Mouse (Mus musculus): ENCODE results near the gene Mcfd2. TPM values are rescaled to one million over a fixed set of nuclear protein-coding genes. Genes with fewer than 3 reads are reported as not detected.

Gene Mcfd2
- total RNA-seq, 2 experiments from 2014 or later = 44.0 to 51.0 TPM

DNA sequence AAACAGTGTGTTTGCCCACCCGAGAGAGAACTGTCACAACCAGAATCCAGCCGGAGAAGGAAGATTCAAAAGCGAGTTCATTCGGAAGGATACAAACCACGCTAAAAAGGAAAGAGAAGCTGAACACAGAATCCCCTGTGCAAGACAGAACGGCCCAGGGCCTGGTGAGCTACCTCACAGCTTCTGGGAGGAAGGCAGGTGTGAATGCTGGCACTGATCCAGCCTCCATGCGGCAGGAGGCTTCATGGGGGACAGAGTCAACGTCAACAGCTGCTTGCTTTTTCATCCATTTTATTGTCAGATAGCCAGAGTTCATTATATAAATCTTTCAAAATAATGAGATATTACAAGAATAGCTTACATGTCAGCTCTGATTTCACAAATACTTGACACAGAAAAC, 11.4 kb downstream of the Mcfd2 start:
- intact Hi-C loops (cut with DNase I) = loop anchor here (10.0 kb wide), 1 partner anchor 770 kb away; no protein-coding TSS in a partner anchor
- no peak for DNase-seq

DNA sequence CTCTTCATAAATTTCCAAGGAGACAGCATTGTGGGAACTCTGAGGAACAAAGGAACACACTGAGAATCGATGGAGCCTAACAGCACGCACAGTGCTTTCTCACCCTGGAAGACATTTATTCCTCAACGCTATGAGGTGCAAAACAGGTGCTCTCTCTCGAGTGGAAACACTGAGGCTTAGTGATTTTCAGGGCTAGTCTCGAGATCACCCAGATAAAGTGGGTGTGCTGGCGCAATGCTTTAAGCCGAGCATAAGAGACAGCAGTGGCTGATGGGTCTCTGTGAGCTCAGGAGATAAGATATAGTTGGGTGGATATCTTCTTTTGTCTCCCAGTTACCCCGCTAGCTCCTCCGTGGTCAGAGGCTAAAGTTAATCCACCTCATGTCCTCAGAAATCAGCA, 19.6 kb downstream of the Mcfd2 start:
- intact Hi-C loops (cut with DNase I) = loop anchor here (2.0 kb wide), 1 partner anchor 69 kb away; no protein-coding TSS in a partner anchor
- no peak for DNase-seq

DNA sequence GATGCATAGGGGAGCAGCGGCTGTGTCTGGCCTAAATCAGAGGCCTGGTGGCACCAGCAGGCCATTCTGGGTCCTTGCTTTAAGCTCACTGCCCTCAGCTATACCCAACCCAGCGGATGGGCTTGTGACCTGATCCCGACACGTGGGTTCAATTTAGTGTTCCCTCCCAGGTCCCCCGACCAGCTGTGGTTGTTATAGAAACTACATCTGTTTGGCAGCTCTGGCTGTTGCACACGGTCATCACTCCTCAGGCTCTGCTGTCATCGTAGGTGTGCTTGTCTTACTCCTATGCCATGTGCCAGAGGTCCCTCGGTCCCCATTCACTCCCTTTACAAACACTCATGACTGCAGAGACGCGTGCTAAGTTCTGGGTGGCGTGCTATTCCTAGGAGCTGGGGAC, 27.9 kb downstream of the Mcfd2 start:
- intact Hi-C loops (cut with DNase I) = no loop called here
- DNase-seq = no peak

DNA sequence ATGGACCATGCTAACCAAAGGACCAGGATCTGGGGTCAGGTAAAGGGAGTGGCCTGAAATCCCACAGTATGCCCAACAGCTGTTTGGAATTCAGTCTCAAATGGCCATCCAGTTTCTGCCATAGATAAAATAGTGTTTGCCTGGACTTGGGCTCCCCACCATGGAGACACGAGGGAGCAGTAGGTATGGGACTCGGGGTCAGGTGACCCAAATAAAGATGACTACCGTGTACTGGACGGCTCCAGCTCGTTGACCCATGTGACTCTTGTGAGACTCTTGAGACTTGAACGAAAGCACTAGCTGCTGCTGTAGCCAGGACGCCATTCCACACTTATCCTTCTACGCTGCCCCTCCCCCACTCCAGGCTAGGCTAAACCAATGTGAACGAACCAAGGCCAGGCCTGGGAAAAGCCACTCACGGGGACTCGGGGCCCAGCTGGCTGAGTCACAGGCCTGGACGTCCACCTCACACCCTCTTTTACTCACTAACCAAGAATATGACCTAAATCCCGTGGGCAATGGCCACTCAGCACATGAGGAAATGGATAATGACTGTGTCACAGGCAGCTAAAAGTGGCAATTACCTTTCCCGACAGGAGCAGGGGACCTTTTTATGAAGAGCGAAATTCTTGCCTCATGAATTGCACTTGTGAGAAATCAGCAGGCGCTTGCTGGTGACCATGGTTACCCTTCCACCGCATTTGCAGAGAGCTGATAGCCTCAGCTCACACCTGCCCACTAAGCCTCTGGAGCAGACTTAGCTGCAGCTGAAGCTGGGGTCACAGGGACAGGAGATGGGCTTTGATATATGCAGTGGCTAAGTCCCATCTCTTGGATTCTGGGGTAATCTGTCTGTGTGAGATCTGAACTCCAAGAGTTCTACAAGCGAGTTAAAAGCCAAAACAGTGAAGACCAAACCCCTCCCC, 28.7 kb downstream of the Mcfd2 start:
- DNase-seq = no peak
- intact Hi-C loops (cut with DNase I) = no loop called here

DNA sequence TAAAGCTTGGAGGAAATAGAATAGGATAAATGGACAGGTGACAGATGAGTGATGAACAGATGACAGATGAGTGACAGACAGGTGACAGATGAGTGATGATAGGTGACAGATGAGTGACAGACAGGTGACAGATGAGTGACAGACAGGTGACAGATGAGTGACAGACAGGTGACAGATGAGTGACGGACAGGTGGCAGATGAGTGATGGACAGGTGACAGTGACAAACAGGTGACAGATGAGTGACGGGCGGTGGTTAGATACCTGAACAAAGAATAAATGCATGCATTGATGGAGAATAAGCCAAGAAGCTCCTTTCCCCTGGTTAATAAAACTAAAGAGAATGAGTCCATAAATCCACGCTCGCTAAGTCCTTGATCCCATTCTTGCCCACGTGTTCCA, 30.7 kb downstream of the Mcfd2 start:
- DNase-seq = no peak
- intact Hi-C loops (cut with DNase I) = no loop called here

DNA sequence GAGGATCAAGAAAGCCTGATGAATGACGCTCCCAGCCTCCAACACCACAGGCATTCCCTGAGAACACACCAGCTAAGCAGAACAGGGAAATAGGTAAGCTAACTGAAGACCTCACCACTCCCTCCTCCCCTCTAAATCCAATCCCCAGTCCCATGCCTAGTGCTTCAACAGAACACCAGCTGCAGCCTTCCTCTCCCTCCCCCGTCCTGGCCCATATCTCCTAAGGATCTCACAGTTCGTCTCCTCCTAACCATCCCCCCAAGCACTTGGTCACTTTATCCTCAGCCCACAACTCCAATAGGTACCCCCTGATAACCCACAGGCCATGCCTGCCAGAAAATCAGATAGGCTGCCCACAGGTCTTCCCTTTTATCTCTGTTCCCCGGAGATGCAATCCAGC, 37.9 kb downstream of the Mcfd2 start:
- intact Hi-C loops (cut with DNase I) = no loop called here
- no peak for DNase-seq

DNA sequence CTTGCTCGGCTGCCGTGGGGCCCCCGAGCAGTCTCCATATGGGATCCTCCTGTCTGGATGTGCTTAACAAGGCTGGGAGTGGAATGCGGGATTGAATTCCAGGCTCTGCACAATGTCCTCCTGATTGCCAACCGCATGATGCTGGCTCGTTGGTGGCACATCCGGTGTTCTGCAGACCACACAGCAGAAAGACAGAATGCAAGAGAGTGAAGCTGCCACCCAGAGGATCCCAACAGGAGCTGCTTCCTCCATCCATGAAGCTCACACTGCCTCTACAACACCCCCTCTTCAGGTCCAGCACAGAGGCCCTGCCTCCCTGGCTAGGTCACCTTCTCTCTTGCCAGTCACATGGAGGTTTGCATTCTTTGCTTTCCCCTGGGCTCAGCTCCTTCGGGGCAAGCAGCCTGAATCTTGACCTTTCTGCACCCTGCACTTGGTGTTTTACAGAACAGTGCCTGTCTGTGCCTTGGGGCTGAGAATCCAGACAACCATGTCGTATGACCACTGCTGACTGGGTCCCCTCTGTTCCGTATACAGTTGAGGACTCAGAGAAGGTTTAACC, 39.6 kb downstream of the Mcfd2 start:
- no peak for DNase-seq

DNA sequence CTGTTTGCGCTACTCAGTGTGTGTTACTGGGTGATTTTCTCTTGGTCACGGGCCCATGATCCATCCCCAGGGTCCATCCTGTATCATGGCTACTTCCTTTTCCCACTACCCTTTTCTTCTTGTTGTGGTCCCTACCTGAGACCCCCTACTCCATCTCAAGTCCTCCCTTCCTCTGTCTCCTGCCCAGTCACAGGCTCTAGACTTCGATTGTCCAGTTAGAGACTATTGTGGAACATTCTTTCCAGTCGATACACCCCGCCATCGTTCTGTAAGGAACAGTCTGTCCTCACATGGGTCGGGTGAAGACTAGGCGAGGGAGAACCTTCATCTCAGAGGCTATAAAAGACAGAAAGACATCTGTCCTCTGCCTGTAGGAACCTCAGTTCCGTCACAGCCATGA, 40.4 kb downstream of the Mcfd2 start:
- DNase-seq = no peak
- intact Hi-C loops (cut with DNase I) = no loop called here

More for the DNA sequence above, 39.6 kb downstream of the Mcfd2 start:
- intact Hi-C loops (cut with DNase I) = no loop called here

DNA sequence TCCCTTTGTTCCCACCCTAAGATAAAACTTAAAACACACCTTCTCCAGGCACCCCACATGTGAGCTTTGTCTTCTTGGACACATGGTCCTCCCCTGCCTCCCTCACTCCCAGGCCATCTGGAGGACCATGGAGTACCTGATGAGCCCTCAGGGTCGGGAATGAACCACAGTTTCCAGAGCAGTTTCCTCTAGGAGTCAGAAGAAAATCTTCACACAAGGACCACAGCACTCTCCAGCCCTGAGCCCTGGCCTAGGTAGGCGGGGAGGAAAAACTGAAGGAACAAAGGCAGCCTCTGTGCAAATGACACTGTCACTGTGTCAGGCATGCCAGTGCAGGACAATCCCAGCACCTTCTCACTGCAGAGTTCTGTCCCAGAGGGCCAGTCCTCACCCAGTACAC, 41.3 kb downstream of the Mcfd2 start:
- no peak for DNase-seq
- intact Hi-C loops (cut with DNase I) = no loop called here

DNA sequence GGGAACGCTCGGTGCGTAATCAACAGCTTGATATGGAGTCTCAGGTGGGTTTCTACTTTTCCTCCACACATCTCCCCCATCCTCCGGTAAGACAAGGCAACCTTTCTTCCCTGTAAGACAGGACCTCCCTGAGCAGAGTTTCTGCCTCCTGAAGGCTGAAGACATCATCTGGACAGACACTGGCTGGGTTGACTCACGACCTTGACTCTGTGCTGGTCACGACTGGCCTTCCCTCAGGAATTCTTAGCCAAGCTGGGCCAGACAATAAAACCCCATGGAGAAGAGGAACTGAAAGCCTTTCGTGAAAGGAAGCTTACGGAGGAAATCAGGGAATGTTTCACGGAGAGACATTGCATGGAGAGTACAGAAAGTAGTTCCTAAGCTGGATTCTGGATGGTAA, 46.3 kb downstream of the Mcfd2 start:
- intact Hi-C loops (cut with DNase I) = no loop called here
- DNase-seq = no peak

DNA sequence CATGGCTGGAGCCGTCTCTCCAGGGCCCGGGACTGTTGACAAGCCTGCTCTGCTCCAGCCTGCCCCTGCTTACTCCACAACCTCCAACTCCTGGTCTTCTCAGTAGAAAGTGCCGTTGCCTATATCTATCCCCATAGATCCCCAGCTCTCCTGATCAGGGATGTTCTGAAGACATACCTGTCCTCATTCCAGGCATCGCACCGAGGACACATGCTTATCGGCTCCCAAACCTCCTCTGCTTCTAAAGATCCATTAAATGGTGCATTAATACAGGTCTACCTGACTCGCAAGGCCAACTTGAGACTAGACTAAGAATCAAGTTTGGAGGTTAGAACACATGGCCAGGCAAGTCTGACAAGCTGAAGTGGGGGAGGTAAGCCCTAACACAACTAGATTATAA, 51.2 kb downstream of the Mcfd2 start:
- no peak for DNase-seq
- intact Hi-C loops (cut with DNase I) = no loop called here

DNA sequence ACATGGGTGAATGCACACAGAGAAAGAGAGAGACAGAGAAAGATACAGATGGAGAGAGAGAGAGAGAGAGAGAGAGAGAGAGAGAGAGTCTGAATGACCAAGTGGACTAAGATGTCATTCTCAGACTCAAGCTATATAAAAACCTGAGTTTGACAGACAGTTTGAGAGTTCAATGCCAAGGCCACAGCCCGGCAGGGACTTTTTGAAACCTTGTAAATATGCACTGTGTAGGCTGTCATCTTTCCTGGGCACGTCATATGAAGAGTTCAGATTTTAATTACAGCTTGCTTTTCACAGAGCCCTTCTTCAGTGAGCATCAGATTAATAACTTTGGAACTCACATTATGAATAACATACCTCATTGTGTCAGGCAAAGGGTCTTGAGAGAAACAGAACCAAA, 55.2 kb downstream of the Mcfd2 start:
- DNase-seq = no peak
- intact Hi-C loops (cut with DNase I) = no loop called here

DNA sequence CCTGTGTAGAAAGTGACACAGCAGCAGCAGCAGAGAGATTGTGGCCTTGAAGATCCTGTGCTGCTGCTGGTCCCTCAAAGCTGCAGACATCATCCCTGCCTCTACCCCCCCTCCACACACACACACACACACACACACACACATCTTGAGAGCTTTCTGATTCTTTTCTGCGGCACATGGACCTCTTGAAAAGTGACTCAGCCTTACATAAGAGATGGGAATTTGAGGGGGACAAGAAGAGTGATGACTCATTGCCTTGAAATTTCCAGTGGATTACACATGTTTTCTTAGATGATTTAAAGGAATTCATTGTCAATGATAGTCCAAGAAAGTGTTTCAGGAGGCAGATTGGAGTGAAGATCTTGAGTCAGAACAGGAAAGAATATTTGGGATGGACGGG, 58.9 kb downstream of the Mcfd2 start:
- intact Hi-C loops (cut with DNase I) = no loop called here
- no peak for DNase-seq

Other genes starting within 250 kb of the Mcfd2 start
- 1 to 10 TPM; 3.5 to 4.1 TPM for gene Pigf, start 240.5 kb downstream of the Mcfd2 start, total RNA-seq (2021)
- 10 to 100 TPM; 44.1 to 44.4 TPM for gene Cript, start 240.4 kb downstream of the Mcfd2 start, total RNA-seq (2021)
- 10 to 100 TPM; 25.6 to 29.4 TPM for gene Socs5, start 158.3 kb downstream of the Mcfd2 start, total RNA-seq (2021)
- gene Ttc7, start 17.0 kb upstream of the Mcfd2 start, total RNA-seq (2021) = 10 to 100 TPM; 14.7 to 16.7 TPM
- gene Stpg4, start 161.8 kb upstream of the Mcfd2 start, total RNA-seq (2021) = not detected
- gene Calm2, start 181.0 kb upstream of the Mcfd2 start, total RNA-seq (2021) = 100 to 1,000 TPM; 133 to 154 TPM